Mouse (Mus musculus): ENCODE results near the gene Gdpd5.

Gene Gdpd5

GRCm38 (mm10) chr7:99445833-99446232 is 64.6 kb downstream of the Gdpd5 start:
- DNase-seq: no peak

- no peak for DNase-seq
Observed at GRCm38 (mm10) chr7:99447323-99447722, 66.1 kb downstream of the Gdpd5 start.

- no peak for DNase-seq
Observed at GRCm38 (mm10) chr7:99448619-99449018, 67.4 kb downstream of the Gdpd5 start.

GRCm38 (mm10) chr7:99449063-99449462 is 67.8 kb downstream of the Gdpd5 start:
- no peak for DNase-seq

GRCm38 (mm10) chr7:99449751-99450150 is 68.5 kb downstream of the Gdpd5 start:
- no peak for DNase-seq

GRCm38 (mm10) chr7:99450703-99451102 is 69.5 kb downstream of the Gdpd5 start:
- DNase-seq: peak; percentile 64 to 86

GRCm38 (mm10) chr7:99452859-99453258 is 71.6 kb downstream of the Gdpd5 start:
- no peak for DNase-seq

- DNase-seq: no peak
Observed at GRCm38 (mm10) chr7:99454044-99454443, 72.8 kb downstream of the Gdpd5 start.

- DNase-seq: no peak
Observed at GRCm38 (mm10) chr7:99458849-99459248, 77.6 kb downstream of the Gdpd5 start.

GRCm38 (mm10) chr7:99459888-99460652 is 78.9 kb downstream of the Gdpd5 start:
- DNase-seq: no peak

- no peak for DNase-seq
Observed at GRCm38 (mm10) chr7:99463120-99463519, 81.9 kb downstream of the Gdpd5 start.

GRCm38 (mm10) chr7:99465811-99466210 is 84.6 kb downstream of the Gdpd5 start, which contains the start of gene Klhl35:
TSS of gene Klhl35 (plus strand) at chr7:99466004.
- peak; percentile 30 to 52 for DNase-seq

- DNase-seq: peak; percentile 54 to 74
Observed at GRCm38 (mm10) chr7:99467916-99468282, 86.7 kb downstream of the Gdpd5 start.

- DNase-seq: peak; percentile 51 to 79
Observed at GRCm38 (mm10) chr7:99468283-99469132, 87.3 kb downstream of the Gdpd5 start.

GRCm38 (mm10) chr7:99469680-99470405 is 88.6 kb downstream of the Gdpd5 start:
- peak; percentile 59 to 60 for DNase-seq

GRCm38 (mm10) chr7:99471578-99471977 is 90.4 kb downstream of the Gdpd5 start:
- no peak for DNase-seq

- peak in 1 of 2 experiments; percentile 42 for DNase-seq
Observed at GRCm38 (mm10) chr7:99473638-99474407, 92.6 kb downstream of the Gdpd5 start.

- peak in 1 of 2 experiments; percentile 27 for DNase-seq
Observed at GRCm38 (mm10) chr7:99474836-99475561, 93.8 kb downstream of the Gdpd5 start.

- DNase-seq: no peak
Observed at GRCm38 (mm10) chr7:99475562-99475911, 94.3 kb downstream of the Gdpd5 start.

- DNase-seq: no peak
Observed at GRCm38 (mm10) chr7:99476558-99477114, 95.4 kb downstream of the Gdpd5 start.

- no peak for DNase-seq
Observed at GRCm38 (mm10) chr7:99477235-99477634, 96.0 kb downstream of the Gdpd5 start.

Data from kidney, postnatal 25 days (tissue).